Mouse (Mus musculus): ENCODE data around the gene Aar2. TPM values are rescaled to one million over a fixed set of nuclear protein-coding genes. Genes with fewer than 3 reads are reported as not detected.
A peak's percentile ranks its signal among the peaks of the same experiment; 100 is the strongest.
"Not testable (repeated sequence)": the region's sequence is repeated elsewhere in the genome, so short reads cannot be mapped to it uniquely, and the experiment has no call there.

Gene Aar2
- total RNA-seq (2022): 10 to 100 TPM; 20.3 to 23.3 (median 22.2) TPM

DNA sequence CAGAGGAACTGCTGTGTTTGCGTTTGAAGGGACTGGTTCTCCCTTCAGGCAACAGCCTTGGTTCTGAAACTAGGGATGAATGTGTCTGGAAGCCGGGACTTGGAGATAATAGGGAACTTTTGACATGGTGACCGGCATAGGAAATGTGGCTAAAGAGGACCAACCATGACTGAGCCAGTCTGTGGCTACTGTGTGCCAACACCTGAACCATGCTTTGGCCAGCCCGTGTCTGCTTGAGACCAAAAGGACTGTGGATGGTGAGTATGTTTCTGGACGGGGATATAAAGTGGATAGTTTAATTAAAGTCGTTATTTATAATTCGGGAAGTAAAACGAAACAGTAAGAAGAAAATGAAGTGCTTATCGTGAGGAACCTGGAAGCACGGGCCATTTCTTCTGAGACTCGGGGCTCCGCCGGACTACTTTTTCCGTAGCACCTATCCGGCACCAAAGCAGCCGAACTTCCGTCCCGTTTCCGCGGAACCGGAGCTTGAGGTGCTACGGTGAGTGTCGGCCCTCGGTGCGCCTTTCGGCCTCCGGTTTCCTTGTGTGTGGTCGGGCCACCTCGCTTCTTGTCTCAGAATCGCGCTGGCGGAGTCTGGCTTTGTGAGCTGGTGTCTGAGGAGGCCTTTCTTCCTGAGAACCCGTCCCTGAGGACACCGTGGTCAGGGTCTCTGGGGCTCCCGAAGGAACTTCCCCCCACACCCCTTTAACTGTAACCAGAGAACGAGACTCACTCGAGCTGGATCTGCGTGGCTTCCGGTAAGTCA lies at the start of gene Aar2:
Gene Aar2 (plus strand): TSS at position 462 of the 769 bp plus-strand sequence.
- peak; percentile 76 for DNase-seq (ENCODE audit: low spot score)

- no peak for DNase-seq (ENCODE audit: low spot score)
Measured at GRCm38 (mm10) chr2:156497915-156498314, 49.5 kb upstream of the Aar2 start.

- DNase-seq (ENCODE audit: low spot score): no peak
Measured at GRCm38 (mm10) chr2:156501025-156501424, 46.4 kb upstream of the Aar2 start.

GRCm38 (mm10) chr2:156505533-156505932 lies 41.9 kb upstream of the Aar2 start:
- DNase-seq (ENCODE audit: low spot score): no peak

- DNase-seq (ENCODE audit: low spot score): no peak
Measured at GRCm38 (mm10) chr2:156512028-156512427, 35.4 kb upstream of the Aar2 start.

GRCm38 (mm10) chr2:156512561-156512960 lies 34.8 kb upstream of the Aar2 start:
- no peak for DNase-seq (ENCODE audit: low spot score)

DNA sequence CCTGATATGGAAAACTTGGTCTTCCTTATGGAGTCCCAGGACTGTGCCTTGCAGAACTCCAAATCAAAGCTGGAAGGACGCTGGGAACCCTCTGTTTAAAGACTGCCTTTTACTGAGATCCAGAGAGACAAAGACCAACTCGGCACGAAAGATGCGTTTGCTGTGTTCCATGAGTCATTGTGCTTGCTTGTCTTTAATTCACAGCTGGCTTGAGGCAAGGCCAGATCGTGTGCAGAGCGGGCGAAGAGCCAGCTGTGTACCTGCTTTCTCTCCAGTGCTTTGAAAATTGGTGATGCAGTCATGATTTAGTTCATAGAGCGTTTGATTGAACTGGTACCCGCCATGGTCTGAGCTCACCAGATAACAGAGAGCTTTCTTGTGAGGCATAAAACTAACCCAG lies 32.3 kb upstream of the Aar2 start:
- no peak for DNase-seq (ENCODE audit: low spot score)

GRCm38 (mm10) chr2:156515565-156516185 lies 31.7 kb upstream of the Aar2 start:
- peak; percentile 66 for DNase-seq (ENCODE audit: low spot score)

DNA sequence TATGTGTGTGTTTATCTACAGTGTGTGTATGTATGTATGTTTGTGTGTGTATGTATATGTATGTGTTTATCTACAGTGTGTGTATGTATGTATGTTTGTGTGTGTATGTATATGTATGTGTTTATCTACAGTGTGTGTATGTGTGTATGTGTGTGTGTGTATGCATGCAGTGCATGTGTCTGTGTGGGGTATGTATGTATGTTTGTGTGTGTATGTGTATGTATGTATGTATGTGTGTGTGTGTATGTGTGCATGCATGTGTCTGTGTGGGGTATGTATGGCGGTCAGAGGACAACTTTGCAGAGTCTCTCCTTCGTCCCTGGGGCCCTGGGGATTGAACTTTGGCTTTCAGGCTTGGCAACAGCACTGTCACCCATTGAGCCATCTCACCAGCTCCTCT lies 30.7 kb upstream of the Aar2 start:
- not testable (repeated sequence) for DNase-seq (ENCODE audit: low spot score)

DNA sequence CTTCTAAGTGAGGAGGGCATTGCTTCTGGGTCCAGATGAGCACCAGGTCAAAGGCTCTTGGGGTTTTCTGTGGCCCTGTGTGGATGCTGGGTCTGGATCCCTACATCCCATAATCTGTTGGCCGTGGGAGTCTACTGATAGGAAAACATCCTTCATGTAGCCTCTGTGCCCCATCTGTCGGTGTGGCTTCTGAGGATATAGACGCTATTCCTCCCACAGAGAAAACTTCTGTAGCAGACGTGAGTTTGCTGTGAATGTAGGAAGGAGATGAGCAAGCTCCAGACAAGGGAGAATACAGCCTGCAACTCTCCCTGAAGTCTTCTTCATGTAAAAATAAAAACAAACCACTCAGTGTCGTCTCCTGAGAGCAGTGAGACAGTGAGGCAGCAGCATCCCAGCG lies 29.1 kb upstream of the Aar2 start:
- DNase-seq (ENCODE audit: low spot score): no peak

DNA sequence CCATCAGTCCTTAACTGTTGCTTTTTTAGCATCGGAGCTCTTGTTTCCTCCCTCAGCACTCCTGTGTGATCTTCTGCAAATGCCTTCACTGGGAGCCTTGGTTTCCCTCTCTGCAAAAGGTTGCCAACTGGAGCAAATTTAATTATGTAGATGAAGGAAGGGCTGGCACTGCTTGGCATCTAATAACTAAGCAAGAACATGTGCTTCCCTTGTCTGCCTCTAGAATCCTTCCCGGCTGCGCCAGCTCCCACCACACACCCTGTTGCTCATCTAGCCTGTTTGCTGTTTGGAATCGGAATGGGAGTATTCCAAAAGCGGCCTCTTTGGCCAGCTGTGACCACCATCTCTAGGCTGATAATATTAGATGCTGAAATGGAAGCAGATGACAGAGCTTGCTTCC lies 27.8 kb upstream of the Aar2 start:
- DNase-seq (ENCODE audit: low spot score): no peak

DNA sequence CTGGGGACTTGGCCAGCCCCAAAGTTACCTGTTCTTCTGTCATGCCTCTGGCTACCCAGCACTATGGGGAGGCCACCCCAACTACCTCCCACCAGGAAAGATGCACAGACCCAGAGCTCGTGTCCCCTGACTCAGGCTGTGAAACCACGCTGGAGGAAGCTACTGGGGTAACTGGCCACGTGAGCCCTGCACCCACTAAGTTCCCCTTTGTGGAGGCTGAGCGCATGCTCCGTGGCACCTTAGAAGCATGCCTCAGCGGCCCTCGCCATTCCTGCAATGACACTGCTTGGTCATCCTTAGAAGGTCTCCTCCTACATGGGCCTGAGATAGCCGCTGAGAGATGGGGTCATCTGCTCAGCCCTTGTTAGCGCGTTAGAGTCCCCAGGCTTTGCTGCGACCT lies 24.4 kb upstream of the Aar2 start:
- DNase-seq (ENCODE audit: low spot score): no peak

DNA sequence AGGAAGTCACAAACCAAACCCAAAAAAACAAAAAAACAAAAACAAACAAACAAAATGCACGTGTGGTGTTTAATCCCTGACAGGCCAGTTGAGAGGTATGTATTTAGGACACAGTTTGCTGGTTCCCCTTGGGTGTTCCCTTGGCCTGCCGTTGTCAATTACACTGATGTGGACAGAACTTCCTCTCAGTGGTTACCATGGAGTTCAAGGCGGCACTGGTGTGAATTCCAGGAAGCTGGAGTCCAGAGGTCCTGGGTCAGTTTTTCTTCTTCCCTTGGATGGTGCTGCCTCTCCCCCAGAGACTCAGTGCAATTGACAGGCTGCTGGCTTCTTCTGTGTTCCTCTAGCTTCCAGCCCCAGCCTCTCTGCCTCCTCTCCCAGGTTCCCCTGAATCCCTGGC lies 23.3 kb upstream of the Aar2 start:
- DNase-seq (ENCODE audit: low spot score): peak; percentile 12

DNA sequence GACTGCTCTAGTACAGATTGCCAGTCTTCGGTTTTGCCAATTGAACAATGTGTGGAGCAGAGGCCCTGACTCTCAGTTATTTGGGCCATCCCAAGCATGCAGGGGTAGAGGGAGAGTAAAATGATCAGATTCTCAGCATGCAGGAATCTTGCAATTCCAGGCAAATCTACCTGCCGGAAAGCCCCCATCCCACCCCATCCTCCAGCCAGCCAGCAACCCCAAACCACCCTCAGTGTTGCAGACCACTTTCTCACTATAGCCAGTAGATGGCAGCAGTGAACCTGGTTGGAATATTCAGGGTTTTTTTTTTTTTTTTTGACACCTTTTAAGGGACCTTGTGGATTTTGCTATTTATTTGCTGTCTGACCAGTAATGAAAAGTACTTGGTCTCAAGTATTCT lies 17.7 kb upstream of the Aar2 start:
- DNase-seq (ENCODE audit: low spot score): peak; percentile 8

DNA sequence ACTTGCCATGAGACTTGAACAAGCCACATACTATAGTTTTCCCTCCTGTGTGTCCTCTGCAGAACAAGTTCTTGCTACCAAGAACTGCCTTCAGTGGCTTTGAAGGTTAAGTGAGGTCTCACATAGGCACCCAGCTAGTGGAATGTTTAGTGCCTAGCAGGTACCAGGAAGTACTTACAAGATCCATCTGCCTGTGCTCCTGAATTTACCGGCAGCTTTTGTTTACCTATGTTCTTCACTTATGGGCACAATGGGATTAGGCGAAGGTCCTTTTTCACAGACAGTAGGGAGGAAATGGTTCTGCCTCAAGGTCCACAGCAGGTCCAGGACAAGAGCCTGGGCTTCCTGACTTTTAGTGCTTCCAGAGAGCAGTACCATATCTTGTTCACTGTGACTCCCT lies 14.2 kb upstream of the Aar2 start:
- DNase-seq (ENCODE audit: low spot score): no peak

DNA sequence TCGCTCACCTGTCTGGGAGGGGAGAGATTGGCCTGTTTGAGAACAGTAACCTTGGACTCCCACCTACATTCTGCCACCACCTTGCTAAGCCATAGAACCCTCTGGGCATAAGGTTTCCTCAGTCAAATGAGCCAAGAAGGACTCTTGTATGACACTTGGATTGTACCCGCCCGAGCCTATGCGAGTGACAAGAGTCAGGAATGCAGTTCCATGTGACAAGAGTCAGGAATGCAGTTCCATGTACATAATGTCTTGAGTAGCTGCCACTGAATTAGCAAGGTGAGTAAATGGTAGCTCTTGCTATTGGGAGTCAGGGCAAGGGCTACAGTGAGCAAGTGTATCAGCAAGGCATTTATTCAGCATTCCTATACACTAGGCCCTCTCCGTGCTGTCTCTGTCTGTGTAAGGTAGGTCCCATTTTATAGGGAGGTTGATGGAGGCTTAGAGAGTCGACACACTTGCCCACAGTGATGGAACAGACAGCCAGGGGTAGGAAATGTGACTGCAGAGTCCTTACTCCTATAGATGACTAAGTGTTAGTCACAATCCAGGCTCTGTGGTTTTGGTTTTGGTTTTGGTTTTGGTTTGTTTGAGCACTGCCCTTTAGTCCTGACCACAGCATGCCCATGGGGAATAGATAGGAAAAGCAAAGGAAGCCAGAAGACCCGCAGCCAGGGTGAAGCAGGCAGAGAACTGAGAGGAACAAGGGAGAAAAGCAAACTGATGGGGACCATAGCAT lies 8.4 kb upstream of the Aar2 start:
- DNase-seq (ENCODE audit: low spot score): no peak

DNA sequence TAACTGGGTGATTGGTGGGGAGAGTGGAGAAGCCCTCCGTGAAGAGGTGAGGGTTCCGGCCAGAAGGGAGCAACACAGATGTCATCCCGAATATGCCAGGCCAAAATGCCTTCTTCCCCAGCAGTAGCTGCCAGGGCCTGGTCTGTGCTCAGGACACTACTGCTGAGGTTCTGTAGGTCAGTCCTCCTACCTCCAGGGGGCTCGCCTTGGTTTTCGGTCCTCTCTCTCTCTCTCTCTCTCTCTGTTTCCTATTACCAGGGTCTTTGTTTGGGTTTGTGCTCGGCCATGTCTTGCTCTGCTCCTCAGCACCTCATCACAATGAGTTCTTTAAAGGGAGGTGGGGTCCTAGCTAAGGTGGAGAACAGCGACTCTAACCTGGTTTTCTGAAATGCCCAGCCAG lies 6.4 kb upstream of the Aar2 start:
- DNase-seq (ENCODE audit: low spot score): no peak

DNA sequence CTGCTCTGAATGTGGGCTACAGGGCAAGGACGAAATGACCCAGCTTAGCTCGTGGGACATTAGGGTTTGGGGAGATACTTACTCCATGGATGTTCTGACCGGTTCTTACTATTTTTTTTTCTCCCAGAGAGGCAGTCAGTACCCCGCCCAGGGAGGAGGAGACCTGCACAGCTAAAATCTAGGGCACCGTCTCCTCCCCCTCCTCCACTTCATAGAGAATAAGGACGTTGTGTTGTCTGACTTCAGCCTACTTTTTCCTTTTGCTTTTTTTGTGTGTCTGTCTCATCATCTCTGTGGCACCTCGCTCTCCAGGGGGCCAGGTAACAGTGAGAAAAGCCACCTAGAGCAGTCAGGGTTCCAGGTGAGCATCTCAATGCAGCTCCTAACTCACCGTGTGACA lies 5.0 kb upstream of the Aar2 start:
- no peak for DNase-seq (ENCODE audit: low spot score)

GRCm38 (mm10) chr2:156543804-156544203 lies 3.6 kb upstream of the Aar2 start:
- no peak for DNase-seq (ENCODE audit: low spot score)

GRCm38 (mm10) chr2:156552421-156552820 lies 5.0 kb downstream of the Aar2 start:
- no peak for DNase-seq (ENCODE audit: low spot score)

GRCm38 (mm10) chr2:156561808-156562207 lies 14.4 kb downstream of the Aar2 start:
- DNase-seq (ENCODE audit: low spot score): no peak

GRCm38 (mm10) chr2:156563557-156563956 lies 16.2 kb downstream of the Aar2 start:
- peak; percentile 33 for DNase-seq (ENCODE audit: low spot score)

DNA sequence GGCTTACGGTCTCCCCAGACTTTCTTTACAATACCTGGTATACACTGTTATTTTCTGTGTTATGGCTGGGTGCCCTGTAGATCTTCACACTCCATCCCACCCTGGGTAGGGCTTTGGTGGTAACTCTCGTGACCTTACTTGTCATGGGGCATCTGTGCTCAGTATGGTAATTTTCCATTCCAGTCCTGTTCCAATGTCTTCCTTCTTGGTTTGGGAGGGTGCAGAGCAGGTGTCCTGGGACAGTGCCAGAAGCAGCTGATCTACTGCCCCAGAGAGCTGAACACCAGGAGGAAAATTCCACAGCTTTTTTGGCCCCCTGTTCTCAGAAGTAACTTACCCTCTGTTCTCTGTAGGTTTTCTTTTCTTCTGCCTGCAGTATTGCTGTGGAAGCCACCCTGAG lies 19.1 kb downstream of the Aar2 start:
- DNase-seq (ENCODE audit: low spot score): no peak

All from heart, adult 8-10 months (tissue).